Mouse (Mus musculus): ENCODE results near the gene Rhob.
"Not testable (repeated sequence)": the region's sequence is repeated elsewhere in the genome, so short reads cannot be mapped to it uniquely, and the experiment has no call there.

The Rhob gene

DNA sequence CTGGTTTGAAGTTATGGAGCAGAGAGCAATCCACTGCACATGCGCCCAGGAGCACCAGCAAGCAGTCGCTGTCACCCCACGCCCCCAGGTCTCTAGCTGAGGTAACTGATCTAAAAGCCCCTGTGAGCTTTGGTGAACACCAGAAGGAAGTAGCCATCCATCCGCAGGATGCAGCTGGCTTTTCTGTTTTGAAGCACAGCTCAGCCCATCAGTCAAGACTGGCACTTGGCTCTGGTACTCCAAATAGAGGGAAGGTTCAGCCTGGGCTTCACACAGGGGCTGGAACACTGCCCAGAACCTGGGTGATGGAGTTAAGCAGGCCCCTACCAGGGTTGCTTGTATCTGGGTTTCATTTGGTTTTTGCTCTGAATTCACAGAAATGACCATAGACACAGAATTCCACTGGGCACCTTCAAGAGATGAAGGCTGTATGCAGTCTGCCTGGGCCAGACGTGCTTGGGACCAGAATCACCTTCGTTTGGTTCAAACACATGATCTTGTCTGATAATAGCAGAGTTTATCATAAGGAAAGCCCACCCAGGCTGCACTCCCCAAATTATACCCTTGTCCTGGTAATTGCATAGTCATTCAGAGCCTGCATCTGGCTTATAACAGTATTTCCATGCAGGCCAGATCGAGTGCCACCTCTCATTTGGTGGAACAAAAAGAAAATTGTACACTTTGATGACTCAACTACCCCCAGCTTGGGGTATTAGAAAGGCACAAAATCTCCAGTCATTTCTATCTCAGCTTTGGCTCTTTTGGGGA lies 27.0 kb downstream of the Rhob start:
- DNase-seq (ENCODE audit: low spot score) = no peak

DNA sequence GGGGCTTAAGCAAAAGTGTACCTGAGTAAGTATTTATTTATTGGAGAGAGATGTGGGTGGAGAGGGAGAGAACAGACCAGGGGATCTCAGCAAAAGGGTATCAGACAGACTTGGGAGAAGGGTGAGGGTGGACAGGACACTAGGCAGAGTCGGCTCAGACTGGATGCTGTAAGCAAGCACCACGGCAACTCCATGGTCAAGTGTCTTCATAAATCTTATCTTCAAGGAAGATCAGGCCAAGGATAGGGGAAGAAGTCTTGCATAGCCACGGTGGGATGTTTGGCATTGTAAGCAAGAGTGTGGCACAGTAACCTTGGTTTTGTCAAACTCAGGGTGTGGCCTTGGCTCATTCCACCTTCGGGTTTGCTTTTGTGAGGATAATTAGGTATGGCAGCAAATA lies 27.8 kb downstream of the Rhob start:
- DNase-seq (ENCODE audit: low spot score) = no peak

DNA sequence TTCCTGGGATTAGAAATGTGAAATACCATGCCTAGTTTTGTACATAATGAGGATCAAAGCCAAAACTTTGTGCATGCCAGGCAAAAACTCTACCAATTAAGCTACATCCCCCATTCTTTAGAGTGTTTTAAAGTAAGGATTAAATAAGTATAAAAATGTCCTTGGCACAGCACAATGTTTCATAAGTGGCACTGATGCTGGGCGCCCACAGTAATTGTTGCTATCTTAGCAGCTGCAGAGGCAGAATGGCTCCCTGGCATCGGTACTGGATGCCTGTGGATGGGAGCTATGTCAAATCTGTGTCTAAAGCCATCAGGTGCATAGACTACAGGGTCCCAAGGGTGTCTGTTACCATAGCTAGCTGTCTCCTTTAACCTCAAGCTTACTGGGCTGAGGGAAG lies 28.8 kb downstream of the Rhob start:
- no peak for DNase-seq (ENCODE audit: low spot score)

DNA sequence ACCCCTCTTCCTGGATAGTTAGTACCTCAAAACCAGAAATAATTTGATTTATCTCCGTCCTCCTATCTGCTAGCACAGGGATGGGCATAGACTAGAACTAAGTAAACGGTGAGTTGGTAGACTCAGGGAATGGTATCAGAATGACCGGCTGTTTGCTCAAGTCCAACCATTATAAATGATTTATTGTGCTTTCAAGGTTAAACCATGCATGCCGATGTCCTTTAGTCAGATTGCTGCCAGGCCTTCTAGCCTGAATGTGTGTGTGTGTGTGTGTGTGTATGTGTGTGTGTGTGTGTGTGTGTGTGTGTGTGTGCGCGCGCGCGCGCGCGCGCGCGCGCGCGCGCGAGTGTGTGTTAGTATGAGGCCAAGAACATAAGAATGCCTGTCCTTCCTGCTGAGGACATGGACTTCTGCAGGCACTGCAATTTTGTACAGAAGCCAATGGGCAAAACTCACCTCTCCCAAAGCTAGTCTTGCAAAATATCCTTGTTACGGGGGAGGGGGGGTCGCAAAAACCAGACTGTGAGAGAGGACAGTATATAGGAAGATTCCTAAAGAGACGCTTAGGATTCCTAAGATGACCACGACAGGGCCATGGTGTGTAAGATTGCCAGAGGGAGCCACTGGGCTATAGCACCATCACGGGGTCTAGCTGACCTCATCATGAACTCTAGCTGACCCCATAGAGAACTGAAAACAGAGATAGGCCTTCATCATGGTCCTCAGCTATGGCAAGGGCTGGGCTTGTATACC lies 29.9 kb downstream of the Rhob start:
- no peak for DNase-seq (ENCODE audit: low spot score)

DNA sequence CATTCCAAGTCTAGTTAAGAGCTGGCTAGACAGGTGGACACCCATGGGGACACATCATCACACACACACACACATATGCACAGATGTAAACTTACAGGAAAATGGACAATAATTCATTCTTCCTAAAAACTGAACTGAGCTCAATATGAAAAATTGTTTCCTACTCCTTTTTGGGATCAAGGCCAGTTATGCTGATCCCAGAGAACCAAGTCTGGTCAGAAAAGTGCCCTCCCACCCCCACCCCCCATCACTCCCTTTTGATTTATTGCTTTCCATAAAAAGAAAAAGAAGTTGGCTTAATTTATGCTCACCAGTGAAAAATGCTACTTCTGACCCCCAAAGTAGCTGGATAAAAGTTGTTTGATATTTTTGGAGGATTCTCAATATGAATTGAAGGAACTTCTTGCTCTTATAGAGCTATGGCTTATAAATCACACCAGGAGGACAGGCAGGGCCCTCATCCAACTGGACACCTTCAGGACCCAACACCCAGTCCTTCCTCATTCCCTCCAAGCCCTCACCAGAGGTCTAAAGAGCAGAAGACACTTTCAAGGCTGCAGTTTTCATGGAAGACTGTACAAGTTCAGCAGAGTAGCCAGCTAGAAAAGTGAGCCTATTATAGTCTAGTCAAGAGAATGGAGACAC lies 31.5 kb downstream of the Rhob start:
- DNase-seq (ENCODE audit: low spot score) = no peak

DNA sequence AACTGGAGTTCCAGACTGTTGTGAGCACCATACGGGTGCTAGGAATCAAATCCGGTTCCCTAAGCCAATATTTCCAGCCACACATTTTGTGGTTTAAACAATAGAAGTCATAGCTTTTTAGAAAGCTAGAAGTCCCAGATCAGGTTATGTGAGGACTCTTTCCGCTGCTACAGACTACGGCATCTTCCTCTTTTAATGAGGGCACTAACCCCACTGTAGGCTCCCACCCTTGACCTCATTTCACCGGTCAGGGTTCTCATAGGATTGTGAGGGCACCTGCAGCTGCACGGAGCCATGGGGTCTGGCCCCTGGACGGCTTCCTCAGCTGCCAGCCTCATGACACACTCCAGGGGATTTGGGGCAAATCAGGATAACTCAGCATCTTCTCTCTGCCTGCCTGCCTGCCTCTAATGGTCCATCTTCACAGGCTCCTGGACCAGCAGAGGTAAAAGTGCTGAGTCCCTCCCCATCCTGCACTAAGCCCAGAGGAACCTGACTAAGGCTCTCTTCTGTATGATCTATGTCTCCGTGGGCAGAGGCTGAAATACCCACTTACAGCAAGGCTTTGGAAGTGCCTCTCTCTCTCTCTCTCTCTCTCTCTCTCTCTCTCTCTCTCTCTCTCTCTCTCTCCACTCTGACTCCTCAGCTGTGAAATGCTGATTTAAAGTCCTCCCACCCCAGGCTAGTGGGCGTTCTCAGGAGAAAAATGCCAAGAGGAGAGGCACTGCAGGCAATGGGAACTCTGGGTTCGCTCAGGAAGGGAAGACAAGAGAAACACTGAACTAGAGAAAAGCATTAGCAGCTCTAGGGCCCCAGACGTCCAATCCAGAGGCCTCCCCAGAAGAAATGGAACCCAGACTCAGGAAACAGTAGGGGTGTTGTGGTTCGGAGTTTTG lies 32.5 kb downstream of the Rhob start:
- no peak for DNase-seq (ENCODE audit: low spot score)

DNA sequence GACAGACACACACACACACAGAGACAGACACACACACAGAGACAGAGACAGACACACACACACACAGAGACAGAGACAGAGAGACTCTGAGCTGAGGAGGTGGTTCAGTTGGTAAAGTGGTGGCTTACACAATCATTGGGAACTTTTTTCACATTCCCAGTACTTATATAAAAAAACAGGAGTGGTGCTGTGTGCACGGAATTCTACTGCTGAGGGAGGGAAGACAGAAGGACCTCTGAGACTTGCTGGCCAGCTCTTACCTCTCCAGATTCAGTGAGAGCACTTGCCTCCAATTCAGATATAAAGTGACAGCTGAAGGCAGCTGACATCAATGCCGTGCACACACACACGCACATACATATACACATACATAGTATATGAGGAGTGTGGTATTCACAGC lies 34.1 kb downstream of the Rhob start:
- no peak for DNase-seq (ENCODE audit: low spot score)

DNA sequence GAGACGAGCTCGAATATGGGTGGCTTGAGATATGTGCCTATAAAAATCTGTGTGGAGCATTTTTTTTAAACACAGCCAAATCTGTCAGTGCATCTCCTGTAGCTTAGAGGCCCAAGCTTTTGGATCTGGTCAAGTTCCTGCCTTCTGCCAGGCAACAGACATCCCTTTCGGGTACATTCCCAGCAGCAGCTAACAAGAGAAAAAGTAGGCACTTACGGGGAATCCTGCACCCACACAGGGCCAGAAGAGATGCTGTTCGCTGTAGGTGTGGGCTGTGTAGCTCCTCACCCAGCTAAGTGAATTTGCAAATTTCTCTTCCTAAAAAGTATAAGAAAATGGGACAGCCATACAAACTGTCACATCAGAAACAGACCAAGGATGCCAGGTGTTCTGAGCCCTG lies 34.8 kb downstream of the Rhob start:
- no peak for DNase-seq (ENCODE audit: low spot score)

DNA sequence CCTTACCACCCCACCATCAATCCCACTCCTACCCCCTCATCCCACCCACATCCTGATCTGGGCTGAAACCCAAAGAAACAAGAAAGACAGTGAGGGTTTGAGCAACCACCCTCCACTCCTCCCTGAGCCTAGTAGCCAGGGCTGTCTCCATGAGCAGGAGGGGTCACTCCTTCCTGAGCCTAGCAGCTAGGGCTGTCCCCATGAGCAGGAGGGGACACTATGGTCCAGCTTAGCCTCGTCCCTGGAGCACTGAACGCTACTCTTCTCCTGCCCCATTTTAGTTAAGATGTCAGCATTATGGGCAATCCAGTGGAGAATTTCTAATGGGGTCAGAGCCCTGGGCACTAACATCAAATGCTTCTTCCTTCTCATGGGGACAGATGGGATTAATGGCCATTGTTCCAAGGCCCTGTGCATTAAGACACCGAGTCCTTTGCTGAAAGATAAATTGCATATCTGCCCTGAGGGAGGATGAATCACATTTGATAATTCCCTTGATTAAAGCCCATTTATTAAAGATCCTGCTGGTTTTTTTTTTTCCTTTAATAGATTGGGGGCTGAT lies 36.1 kb downstream of the Rhob start:
- no peak for DNase-seq (ENCODE audit: low spot score)

DNA sequence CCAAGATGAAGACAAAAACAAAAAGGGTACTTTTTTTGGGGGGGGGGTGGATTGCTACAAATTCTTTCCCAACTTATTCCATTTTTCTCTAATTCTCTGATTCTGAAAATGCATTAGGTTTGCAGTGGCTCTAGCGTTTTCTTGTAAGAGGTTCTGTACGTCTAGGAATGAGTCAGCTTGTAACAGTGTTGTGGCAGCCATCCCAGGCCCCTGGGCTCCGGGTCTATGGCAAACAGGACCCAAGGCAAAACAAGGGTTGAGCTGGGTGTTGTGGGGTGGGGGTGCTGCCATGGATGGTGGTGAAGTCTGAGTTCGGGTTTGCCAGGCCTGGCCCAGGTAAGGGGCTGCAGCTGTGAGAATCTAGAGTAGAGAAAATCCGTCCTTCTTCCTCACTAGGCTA lies 37.3 kb downstream of the Rhob start:
- DNase-seq (ENCODE audit: low spot score) = no peak

DNA sequence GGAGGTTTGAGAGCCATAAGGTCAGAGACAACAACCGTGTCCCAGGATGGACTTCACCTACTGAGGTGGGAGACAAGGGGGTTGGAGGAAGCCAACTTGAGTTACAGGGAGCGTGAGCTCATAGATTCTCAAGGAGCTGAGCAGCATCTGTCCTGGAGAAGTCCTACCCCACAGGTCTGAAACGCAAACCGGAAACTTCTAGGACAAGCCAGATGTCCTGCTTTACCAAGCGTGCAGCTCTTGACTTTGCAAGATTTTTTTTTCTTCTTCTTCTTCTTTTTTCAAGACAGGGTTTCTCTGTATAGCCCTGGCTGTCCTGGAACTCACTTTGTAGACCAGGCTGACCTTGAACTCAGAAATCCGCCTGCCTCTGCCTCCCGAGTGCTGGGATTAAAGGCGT lies 38.2 kb downstream of the Rhob start:
- DNase-seq (ENCODE audit: low spot score) = not testable (repeated sequence)

DNA sequence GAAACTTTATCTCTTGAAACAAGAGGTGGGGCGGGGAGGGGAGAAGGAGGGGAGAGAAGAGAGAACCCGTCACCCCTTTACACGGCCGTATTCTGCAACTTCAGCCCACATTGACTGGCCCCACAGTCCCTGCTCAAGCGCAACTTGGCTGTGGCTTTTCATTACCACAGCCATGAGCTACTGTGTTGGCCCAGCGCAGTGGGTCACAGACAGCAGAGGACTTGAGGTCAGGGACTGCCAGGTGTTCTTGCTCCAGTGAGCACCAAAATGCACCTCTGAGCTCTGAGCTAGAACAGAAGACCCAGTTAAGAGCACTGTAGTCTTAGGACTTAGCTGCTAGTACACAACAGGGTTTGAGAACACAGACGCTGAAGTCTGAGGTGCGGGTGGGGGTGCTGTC lies 41.4 kb downstream of the Rhob start:
- no peak for DNase-seq (ENCODE audit: low spot score)

DNA sequence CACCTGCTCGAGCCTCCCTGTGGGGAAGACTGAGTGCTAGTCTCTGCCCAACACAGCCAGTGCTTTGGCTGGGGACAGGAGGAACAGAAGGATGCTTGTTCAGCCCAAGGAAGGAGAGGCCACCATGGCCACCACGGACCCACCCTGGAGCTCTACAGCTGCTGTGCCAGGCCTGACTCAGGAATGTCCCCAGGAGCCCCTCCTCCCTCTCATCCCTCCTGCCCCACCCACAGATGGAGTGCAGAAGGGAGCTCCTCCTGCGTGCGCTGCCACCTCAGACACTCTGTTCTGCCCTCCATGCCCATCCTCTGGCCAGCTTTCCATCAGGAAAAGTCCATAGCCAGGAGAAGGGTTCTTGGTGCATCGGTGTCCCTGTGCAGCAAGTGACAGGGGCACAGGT lies 42.8 kb downstream of the Rhob start:
- no peak for DNase-seq (ENCODE audit: low spot score)

DNA sequence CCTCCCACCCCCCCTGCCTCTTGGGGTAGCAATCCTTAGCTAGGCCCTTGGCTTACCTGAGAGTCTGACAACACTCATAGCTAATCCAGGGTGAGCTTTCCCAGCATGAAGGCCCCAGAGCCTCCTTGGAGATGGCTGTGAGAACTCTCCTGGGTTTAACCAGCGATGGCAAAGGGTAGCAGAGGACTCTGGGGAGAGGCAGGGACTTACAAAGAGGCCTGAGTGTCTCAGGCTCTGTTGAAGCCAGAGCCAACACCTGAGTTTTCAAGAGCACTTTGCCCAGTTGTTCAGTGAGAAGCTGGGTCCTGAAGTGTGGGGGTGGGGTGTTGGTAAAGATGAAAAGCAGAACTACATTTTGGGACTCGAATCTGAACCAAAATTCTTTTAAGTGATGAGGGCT lies 44.8 kb downstream of the Rhob start:
- no peak for DNase-seq (ENCODE audit: low spot score)

DNA sequence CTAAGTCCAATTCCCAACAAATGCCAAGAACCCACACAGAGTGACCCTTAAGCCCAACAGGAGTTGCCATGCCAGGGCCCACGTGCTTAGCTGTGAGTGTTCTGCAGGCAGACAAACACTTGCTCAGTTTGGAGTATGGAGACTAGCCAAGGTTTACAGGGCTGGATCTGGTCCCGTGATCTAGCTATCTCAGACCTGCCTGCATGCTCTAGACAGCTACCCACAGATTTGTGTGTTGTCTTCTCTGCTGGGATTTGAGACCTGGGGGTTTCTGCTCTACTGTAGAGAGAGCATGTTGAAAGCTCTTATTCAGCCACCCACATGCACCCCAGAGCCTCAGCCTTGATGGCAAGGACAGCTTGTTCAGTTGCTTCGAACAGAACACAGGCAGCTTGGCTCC lies 45.3 kb downstream of the Rhob start:
- DNase-seq (ENCODE audit: low spot score) = no peak

DNA sequence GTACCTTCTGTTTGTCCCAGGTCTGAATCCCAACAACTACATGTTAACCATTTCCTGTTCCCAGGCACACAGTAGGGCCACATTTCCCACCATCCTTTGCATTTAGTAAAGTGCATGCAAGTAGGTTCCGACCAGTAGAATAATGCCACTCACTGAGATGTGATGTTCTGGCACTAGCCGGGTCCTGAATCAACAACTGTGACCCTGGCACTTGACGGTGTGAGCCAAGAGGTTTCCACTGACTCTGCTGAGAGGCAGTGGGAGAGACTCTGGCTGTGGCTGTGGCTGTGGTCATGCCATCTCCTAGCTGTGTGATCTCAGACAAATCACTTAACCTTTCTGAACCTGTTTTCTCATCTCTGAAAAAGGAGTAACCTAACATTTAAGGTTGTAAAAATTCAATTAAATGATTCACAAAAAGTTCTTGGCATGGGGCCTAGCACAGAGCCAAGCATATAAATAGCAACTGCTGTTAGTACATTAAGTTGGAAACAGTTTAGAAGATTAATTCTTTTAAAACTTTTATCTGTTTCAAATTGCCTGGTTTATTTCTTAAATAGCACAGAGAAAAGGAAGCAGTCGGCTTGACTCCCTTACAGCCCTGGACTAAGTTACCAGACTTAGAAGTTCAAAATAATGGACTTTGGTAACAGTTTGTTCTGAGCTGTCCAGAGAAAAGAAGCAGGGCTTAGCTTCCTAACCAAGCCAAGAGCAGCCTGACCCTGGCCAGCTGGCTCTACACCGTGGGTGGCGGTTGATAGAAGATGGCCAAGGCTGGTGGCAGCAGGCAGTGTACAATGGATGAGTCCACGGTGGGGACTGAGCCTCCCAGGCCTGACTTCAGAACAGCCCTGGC lies 46.8 kb downstream of the Rhob start:
- DNase-seq (ENCODE audit: low spot score) = no peak

DNA sequence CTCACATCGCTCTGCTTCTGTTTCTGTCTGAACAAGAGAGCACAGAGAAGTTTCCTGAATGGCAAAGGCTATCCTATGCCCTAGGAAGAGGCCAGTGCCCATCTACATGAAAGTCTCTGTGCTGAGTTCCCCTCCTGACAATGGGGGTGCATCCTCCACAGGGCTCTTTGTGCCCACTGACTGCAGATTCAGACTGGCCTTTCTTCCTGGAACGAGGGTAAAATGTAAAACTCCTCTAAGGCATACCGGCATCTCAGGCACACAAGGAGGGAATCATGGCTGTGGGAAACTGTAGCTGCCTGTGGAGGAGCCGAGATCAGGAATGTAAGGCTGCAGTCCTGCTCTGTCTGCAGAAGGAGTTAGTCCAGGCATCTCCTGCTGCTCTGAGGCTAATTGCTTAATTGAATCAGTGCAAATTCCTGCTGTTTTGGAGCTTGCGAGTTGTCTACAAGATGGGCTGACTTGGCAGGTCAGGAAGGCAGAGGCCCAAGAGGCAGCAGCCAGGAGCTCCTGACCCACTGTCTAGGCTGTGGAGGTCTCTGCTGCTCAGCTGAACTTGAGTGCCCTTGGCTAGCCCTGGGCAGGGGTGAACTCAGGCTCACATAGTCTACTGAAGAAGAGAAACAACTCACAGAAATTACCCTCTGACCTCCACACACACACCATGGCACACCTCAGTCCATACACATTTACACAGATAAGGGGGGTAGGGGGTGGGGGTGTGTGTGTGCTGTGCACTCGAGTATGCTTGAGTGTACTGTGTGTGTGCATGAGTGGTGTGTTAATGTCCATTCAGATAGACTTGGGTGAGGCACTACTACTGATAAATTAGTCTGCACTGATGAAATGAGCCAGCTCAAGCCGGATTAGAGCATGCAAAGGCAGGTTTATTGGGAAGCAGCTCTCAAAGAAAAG lies 48.0 kb downstream of the Rhob start:
- no peak for DNase-seq (ENCODE audit: low spot score)

DNA sequence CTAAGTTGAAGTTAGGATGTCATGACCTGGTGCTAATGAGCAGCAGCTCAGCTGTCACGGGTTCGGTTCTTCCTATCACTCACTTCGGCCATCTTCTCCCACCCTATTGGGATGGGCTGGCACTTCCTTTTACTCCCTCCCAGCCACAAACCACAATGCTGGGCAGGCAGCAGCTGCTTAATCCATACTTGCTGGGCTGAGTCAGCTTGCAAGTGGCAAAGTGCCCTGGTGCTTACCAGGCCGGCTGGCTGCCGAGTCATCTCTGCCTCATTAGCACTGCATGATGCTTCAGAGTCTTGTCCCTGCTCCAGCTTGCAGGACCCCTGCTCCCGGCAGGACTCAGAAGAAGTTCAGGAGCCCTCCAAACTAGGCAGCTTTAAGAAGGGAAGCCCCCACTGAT lies 49.2 kb downstream of the Rhob start:
- no peak for DNase-seq (ENCODE audit: low spot score)

DNA sequence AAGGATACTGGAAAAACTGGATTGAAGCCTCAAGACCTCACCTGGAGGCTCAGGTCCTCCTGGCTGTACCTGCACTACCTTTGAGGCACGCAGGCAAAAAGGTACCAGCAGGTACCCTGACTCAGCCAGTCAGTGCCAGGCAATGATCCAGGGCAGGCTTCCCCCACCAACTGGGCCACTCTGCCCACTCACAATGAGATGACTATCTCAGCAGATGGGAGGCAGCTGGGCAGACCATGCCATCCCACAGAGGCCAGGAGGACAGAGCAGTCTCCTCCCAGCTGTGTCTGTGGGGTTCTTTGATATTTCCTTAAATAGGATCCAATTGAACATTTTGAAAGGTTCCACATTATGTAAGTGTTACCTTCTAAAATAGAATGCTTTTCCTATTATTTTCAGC lies 49.8 kb downstream of the Rhob start:
- DNase-seq (ENCODE audit: low spot score) = no peak
